ENCODE assay signal across 12 mouse cellular contexts in the genomic region with DNA sequence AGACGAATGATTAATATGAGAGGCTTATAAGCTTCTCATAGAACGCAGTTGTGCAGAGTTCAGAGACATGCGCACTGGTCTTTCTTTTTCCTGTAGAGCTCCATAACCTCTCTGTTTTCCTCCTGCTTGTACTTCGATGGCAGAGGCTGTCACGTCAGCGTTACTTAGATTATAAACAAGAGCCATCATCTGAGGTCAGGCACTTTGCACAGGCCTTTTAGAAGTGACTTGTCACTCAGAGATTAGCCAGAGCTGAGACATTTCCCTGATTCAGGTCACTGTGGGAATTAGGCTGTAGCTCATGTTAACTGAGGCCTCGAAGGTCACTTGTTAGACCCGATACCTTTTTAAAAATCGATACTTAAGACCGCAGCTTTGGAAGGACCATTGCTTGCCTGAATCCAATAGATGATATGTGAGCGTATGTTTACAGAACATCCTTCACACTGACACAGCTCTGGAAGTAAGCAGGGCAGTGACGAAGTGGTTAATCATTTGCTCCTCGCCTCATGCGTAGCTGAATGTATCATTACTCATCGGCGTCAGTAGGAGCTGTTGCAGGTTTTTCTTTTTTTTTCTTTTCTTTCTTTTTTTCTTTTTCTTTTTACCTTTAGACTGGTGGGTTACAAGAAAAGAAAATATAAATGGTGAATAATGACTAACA.
DNase-seq lines count a peak whose midpoint lies in the region; ATAC-seq and TF ChIP-seq lines count a peak whose summit lies in the region.
"Had no signal": no experiment of that assay in that cellular context is flagged by ENCODE, and none has a peak within 500 bp of the region (broad histone marks: within the 10 kb centered on the region; RNA-seq: fewer than 3 reads in every experiment).

No protein-coding gene starts in this region.

- TF ChIP-seq CTCF in midbrain, postnatal 0 days (IDR thresholded peaks at IDR 0.05) = no peak
- TF ChIP-seq CTCF in stomach, postnatal 0 days (IDR thresholded peaks at IDR 0.05; ENCODE audit: low read depth) = no peak

- H3K9me3 ChIP-seq in midbrain, postnatal 0 days (ENCODE audit: low read length) = no peaks in the 10 kb centered on the region
- no peaks in the 10 kb centered on the region for H3K9me3 ChIP-seq in midbrain, embryonic 16.5 days (replicated peaks; ENCODE audit: control insufficient read depth, low read length, poor library complexity, severe bottlenecking)
- H3K9me3 ChIP-seq in kidney, embryonic 14.5 days (ENCODE audit: control insufficient read depth, low read length) = no peaks in the 10 kb centered on the region
- no peaks in the 10 kb centered on the region for H3K9me3 ChIP-seq in stomach, postnatal 0 days (ENCODE audit: control insufficient read depth, low read length)

- H3K27ac ChIP-seq in midbrain, postnatal 0 days (ENCODE audit: low read depth, low read length) = no peak overlapping the region
- no peak overlapping the region for H3K27ac ChIP-seq in midbrain, embryonic 16.5 days (ENCODE audit: low read length)
- H3K27ac ChIP-seq in kidney, embryonic 14.5 days (ENCODE audit: low read depth, low read length) = no peak overlapping the region
- H3K27ac ChIP-seq in stomach, postnatal 0 days (replicated peaks) = no peak overlapping the region

- no peak for TF ChIP-seq EP300 in stomach, postnatal 0 days (optimal IDR thresholded peaks at IDR 0.05)

- H3K27me3 ChIP-seq in midbrain, postnatal 0 days (ENCODE audit: insufficient read depth, low read length) = no peaks in the 10 kb centered on the region
- no peaks in the 10 kb centered on the region for H3K27me3 ChIP-seq in midbrain, embryonic 16.5 days (ENCODE audit: control insufficient read depth, insufficient read depth, low read depth, low read length)
- H3K27me3 ChIP-seq in kidney, embryonic 14.5 days (ENCODE audit: control insufficient read depth, insufficient read depth, low read length) = no peaks in the 10 kb centered on the region
- H3K27me3 ChIP-seq in stomach, postnatal 0 days (ENCODE audit: control insufficient read depth, insufficient read depth, low read length) = no peaks in the 10 kb centered on the region

- H3K4me1 ChIP-seq in midbrain, postnatal 0 days (ENCODE audit: insufficient read depth, low read length) = no peaks in the 10 kb centered on the region
- H3K4me1 ChIP-seq in midbrain, embryonic 16.5 days (ENCODE audit: control insufficient read depth, insufficient read depth, low read length) = no peaks in the 10 kb centered on the region
- no peaks in the 10 kb centered on the region for H3K4me1 ChIP-seq in kidney, embryonic 14.5 days (ENCODE audit: control insufficient read depth, insufficient read depth, low read length)
- no peaks in the 10 kb centered on the region; the same call in 1 of the 2 replicates for H3K4me1 ChIP-seq in stomach, postnatal 0 days (replicated peaks; ENCODE audit: control insufficient read depth, insufficient read depth)

- peak; percentile 10 for DNase-seq in adrenal gland, adult 2 months
- no peak for DNase-seq in adrenal gland, postnatal 14 days
- DNase-seq in midbrain, postnatal 0 days (ENCODE audit: low spot score) = peak; percentile 9
- no peak for DNase-seq in stomach, postnatal 0 days (ENCODE audit: low spot score)
- no peak for DNase-seq in layer of hippocampus, adult 8-10 months (ENCODE audit: low spot score in 2 of 2)
- DNase-seq in liver = no peak
- DNase-seq: cerebellum, postnatal 14 days; heart, postnatal 10 days had no signal

- no peak overlapping the region for H3K9ac ChIP-seq in midbrain, postnatal 0 days (replicated peaks; ENCODE audit: low read length, poor library complexity, severe bottlenecking)
- H3K9ac ChIP-seq in midbrain, embryonic 16.5 days (ENCODE audit: low read depth, low read length) = no peak overlapping the region
- no peak overlapping the region for H3K9ac ChIP-seq in kidney, embryonic 14.5 days (ENCODE audit: low read depth, low read length)
- no peak overlapping the region for H3K9ac ChIP-seq in stomach, postnatal 0 days (ENCODE audit: low read length)

- H3K4me3 ChIP-seq in midbrain, postnatal 0 days (ENCODE audit: low read depth, low read length) = no peak overlapping the region
- no peak overlapping the region for H3K4me3 ChIP-seq in midbrain, embryonic 16.5 days (ENCODE audit: low read depth, low read length)
- H3K4me3 ChIP-seq in kidney, embryonic 14.5 days (ENCODE audit: low read length) = no peak overlapping the region
- 0 out of 2 replicates have a peak overlapping the region, but pooled peaks have one; percentile 10 for H3K4me3 ChIP-seq in stomach, postnatal 0 days (ENCODE audit: low read depth, low read length)

- H3K36me3 ChIP-seq in midbrain, postnatal 0 days (ENCODE audit: insufficient read depth, low read length) = no peaks in the 10 kb centered on the region
- no peaks in the 10 kb centered on the region for H3K36me3 ChIP-seq in midbrain, embryonic 16.5 days (ENCODE audit: control insufficient read depth, insufficient read depth, low read length)
- H3K36me3 ChIP-seq in kidney, embryonic 14.5 days (ENCODE audit: control insufficient read depth, insufficient read depth, low read length) = no peaks in the 10 kb centered on the region
- no peaks in the 10 kb centered on the region for H3K36me3 ChIP-seq in stomach, postnatal 0 days (ENCODE audit: control insufficient read depth, insufficient read depth, low read length)

- no peak overlapping the region for H3K4me2 ChIP-seq in midbrain, postnatal 0 days (ENCODE audit: low read depth, low read length, poor library complexity, severe bottlenecking)
- H3K4me2 ChIP-seq in midbrain, embryonic 16.5 days (ENCODE audit: low read length) = no peak overlapping the region
- peak overlapping the region; percentile 21 for H3K4me2 ChIP-seq in kidney, embryonic 14.5 days (replicated peaks; ENCODE audit: low read depth, low read length)
- peak overlapping the region; percentile 15; the same call in 1 of the 2 replicates for H3K4me2 ChIP-seq in stomach, postnatal 0 days (replicated peaks; ENCODE audit: low read depth)
- H3K4me2 ChIP-seq: liver, embryonic 11.5 days had no signal

- no peak for ATAC-seq in midbrain, postnatal 0 days (ENCODE audit: low FRiP score)
- no peak for ATAC-seq in midbrain, embryonic 16.5 days
- peak; percentile 84; the same call in 1 of the 2 replicates for ATAC-seq in kidney, embryonic 14.5 days (ENCODE audit: low FRiP score, low TSS enrichment)
- ATAC-seq in stomach, postnatal 0 days (ENCODE audit: low FRiP score, low TSS enrichment) = peak; percentile 72; the same call in 1 of the 2 replicates
- ATAC-seq: activated CD4-positive, CD25-positive, alpha-beta regulatory T cell, adult 4 months had no signal

- WGBS in midbrain, postnatal 0 days = 82% methylated on average over 16 of the region's 16 CpGs
- WGBS in midbrain, embryonic 16.5 days = 80% methylated on average over 16 of the region's 16 CpGs
- WGBS in kidney, embryonic 14.5 days = 36% methylated on average over 16 of the region's 16 CpGs
- 18% methylated on average over 16 of the region's 16 CpGs for whole genome bisulfite sequencing in stomach, postnatal 0 days

Comparison
In these comparisons a context has a peak if more than half of its experiments do, and no peak if none do; other contexts are left out.
1. DNase-seq: peak in adrenal gland, adult 2 months (single experiment) and midbrain, postnatal 0 days (single experiment); none in adrenal gland, postnatal 14 days (single experiment), stomach, postnatal 0 days (single experiment), layer of hippocampus, adult 8-10 months (0 of 2) and liver (single experiment).
2. ATAC-seq: peak in kidney, embryonic 14.5 days (single experiment) and stomach, postnatal 0 days (single experiment); none in midbrain, postnatal 0 days (single experiment) and midbrain, embryonic 16.5 days (single experiment).
3. H3K4me2 ChIP-seq: peak in kidney, embryonic 14.5 days (single experiment) and stomach, postnatal 0 days (single experiment); none in midbrain, postnatal 0 days (single experiment) and midbrain, embryonic 16.5 days (single experiment).